Mouse (Mus musculus): ENCODE data around the gene Zbtb7b.

Zbtb7b gene

GRCm38 (mm10) chr3:89365486-89366414 is 28.8 kb downstream of the Zbtb7b start:
- no peak for DNase-seq (ENCODE audit: low read depth, low spot score)

DNA sequence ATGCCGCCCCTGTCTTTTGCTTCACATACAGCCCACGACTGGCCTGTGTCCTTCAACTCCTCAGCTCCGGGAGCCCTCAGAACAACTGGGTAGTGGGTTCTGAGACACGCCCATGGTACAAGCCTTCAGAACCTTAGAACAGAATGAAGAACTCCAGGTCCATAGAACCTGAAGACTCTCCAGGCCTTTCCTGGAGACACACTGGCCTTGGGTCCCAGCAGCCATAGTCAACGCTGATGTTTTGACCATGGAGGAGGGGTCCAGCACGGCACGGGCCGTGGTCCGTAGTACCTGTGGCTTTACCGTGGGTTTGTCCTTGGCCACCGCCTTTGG is 29.5 kb downstream of the Zbtb7b start, which contains the start of gene Dcst1:
Dcst1 (minus strand) TSS at position 101 of the 333 bp plus-strand sequence.
- DNase-seq (ENCODE audit: low read depth, low spot score) = no peak

- DNase-seq (ENCODE audit: low read depth, low spot score) = no peak
Measured at GRCm38 (mm10) chr3:89364631-89365030, 29.9 kb downstream of the Zbtb7b start.

- DNase-seq (ENCODE audit: low read depth, low spot score) = no peak
Measured at GRCm38 (mm10) chr3:89361675-89362074, 32.9 kb downstream of the Zbtb7b start, which contains the start of gene Dcst2. TSS of gene Dcst2 (plus strand) at chr3:89361975.

GRCm38 (mm10) chr3:89360237-89360636 is 34.3 kb downstream of the Zbtb7b start:
- no peak for DNase-seq (ENCODE audit: low read depth, low spot score)

DNA sequence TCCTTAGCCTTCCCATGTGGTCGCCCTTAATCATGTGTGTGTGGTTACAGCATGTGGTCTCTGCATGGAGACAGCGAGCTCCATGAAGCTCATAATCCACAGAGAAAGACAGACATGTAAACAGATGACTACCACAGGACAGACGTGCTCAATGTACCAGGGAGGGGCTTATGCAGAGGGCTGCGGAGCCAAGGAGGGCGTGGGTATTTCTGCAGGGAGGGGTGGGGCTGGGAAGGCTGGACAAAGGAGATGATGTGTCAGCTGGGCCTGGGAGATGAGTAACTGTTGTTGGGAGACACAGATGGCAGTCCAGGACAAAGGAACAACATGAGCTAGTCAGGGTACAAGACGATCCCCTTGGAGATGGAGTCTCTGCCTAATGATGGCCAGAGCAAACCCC is 34.9 kb downstream of the Zbtb7b start:
- DNase-seq (ENCODE audit: low read depth, low spot score) = no peak

DNA sequence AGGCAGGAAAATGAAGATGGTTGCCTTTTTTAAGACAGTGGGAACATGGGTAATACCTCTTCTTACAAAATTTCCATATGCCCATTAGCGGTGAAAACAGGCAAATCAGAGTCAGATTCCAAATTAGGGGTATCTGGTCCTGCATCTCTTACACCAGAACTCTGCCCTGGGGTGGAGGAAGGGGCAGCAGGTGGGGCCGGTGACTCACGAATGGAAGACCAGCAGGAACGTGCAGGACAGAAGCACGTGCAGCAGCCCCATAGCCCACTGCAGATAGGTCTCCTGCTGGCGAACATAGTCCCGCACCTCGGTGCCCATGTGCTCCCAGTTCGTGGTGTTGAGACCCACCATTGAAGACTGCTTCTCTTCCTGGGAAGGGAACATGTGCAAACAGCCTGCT is 38.5 kb downstream of the Zbtb7b start:
- DNase-seq (ENCODE audit: low read depth, low spot score) = no peak

DNA sequence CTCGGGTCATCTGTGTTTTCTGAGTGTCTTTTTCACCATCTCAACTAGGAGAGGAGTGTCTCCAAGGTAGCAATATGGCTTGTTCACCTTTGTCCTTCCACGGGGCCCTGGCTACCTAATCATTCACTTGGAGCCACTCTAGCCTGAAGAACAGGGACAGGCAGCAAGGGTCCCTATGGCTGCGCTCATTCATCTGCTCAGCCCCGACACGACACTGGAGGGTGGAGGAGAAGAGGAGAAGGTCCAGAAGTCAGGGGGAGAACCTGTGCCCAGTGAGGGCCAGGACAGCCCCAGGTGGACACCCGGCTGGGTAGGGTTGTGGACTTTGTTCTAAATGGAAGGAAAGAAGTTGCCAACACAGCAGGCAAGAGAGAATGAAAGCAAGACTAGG is 39.1 kb downstream of the Zbtb7b start:
- DNase-seq (ENCODE audit: low read depth, low spot score) = no peak

GRCm38 (mm10) chr3:89354816-89355511 is 39.6 kb downstream of the Zbtb7b start:
- peak; percentile 20 for DNase-seq (ENCODE audit: low read depth, low spot score)

DNA sequence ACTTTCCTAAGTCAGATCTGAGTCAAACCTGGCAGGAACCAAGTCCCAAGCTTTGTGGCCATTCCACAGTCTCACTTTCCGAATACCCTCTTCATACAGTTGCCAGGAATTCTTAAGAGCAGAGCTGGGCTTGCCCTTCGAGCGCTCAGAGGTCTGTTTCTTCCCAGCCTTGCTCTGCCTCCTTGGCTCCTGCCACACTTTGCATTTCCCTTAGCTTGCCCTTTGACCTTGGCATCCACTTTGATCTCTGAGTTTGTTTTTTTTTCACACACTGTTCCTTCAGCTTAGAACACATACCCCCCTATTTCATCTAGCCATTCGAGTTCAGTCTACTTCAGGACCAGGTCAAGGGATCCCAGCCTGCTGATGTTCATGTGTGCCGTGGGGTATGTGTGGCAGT is 43.3 kb downstream of the Zbtb7b start:
- DNase-seq (ENCODE audit: low read depth, low spot score) = no peak

DNA sequence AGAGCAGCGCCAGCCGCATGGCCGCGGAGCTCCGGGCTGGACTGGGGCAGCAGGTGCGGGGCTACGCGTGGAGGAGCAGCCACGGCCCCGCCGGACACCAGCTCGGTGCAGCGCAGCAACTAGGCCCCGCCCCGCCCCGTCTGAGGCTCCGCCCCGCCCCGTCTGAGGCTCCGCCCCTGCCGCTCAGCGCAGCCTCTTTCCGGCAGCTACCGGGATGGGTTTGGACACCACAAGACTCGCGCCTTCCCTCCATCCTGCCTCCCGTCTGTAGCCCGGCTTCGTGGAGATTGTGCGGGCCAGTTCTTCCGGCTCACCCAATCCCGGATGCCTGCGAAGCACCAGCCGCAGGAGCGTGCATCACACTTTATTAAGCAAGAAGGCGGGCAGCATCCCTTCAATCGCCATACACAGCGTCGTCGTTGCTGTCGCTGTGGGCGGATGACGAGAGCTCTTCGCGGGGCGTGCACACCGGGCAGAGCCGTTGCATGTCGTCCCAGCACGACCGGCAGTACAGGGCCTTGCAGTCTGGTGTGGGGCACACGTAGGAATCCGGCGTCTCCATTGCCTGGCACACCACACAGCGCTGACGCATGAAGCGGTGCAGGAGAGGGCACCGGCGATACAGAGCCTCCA is 44.6 kb downstream of the Zbtb7b start, which contains the start of gene Adam15:
Adam15 (minus strand) TSS at position 128 of the 633 bp plus-strand sequence.
- peak; percentile 29 for DNase-seq (ENCODE audit: low read depth, low spot score)

GRCm38 (mm10) chr3:89348911-89349868 is 45.4 kb downstream of the Zbtb7b start:
- no peak for DNase-seq (ENCODE audit: low read depth, low spot score)

GRCm38 (mm10) chr3:89347916-89348315 is 46.7 kb downstream of the Zbtb7b start:
- DNase-seq (ENCODE audit: low read depth, low spot score) = no peak

- no peak for DNase-seq (ENCODE audit: low read depth, low spot score)
Measured at GRCm38 (mm10) chr3:89346815-89347540, 47.6 kb downstream of the Zbtb7b start.

GRCm38 (mm10) chr3:89343279-89343678 is 51.3 kb downstream of the Zbtb7b start:
- DNase-seq (ENCODE audit: low read depth, low spot score) = no peak

- no peak for DNase-seq (ENCODE audit: low read depth, low spot score)
Measured at GRCm38 (mm10) chr3:89341794-89342193, 52.8 kb downstream of the Zbtb7b start.

DNA sequence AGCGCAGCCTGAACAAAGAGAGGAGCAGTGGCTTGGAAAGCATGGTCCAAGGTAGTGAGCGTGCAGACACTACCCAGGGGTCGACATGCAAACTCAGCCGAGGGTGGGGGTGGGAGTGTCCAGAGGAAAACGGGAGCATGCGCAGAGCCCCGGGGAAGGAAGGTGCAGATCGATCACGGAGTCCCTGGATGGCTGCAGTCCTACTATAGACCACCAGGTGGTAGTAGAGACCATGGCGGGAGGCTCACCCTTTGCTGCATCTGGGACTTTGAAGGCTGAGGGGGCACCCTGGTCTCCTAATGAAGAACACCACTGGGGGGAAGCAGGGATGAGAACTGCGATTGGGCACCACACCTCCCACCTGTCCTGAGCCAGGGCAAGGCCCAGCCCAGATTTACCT is 54.1 kb downstream of the Zbtb7b start:
- DNase-seq (ENCODE audit: low read depth, low spot score) = peak; percentile 39

- DNase-seq (ENCODE audit: low read depth, low spot score) = peak; percentile 29
Measured at GRCm38 (mm10) chr3:89339416-89339815, 55.2 kb downstream of the Zbtb7b start.

GRCm38 (mm10) chr3:89337721-89338578 is 56.6 kb downstream of the Zbtb7b start, which contains the start of gene Efna4:
TSS of gene Efna4 (minus strand) at chr3:89338028.
- no peak for DNase-seq (ENCODE audit: low read depth, low spot score)
